Mouse (Mus musculus) heart, adult 2 months (tissue): ENCODE results near the gene Rtf1.
"Not testable (repeated sequence)": the region's sequence is repeated elsewhere in the genome, so short reads cannot be mapped to it uniquely, and the experiment has no call there.

ENCODE experiments used
- CTCF ChIP-seq: fragments of 200-600 bp; IDR thresholded peaks from 2 replicates; pipeline ENCODE4 v1.8.1; 2022; ENCODE audit warnings: antibody characterized with exemption, mild to moderate bottlenecking, moderate library complexity
- EP300 ChIP-seq: fragments of 200-500 bp; IDR thresholded peaks from 2 replicates; pipeline ENCODE4 v1.6.1; 2011; ENCODE audit warnings: low read depth, low read length, control low read depth; ENCODE audit not compliant: insufficient read depth
- POLR2A ChIP-seq: fragments of 200-500 bp; IDR thresholded peaks from 2 replicates; pipeline ENCODE4 v1.6.1; 2011; ENCODE audit warnings: mild to moderate bottlenecking, low read depth, low read length, control low read depth; ENCODE audit not compliant: insufficient read depth

DNA sequence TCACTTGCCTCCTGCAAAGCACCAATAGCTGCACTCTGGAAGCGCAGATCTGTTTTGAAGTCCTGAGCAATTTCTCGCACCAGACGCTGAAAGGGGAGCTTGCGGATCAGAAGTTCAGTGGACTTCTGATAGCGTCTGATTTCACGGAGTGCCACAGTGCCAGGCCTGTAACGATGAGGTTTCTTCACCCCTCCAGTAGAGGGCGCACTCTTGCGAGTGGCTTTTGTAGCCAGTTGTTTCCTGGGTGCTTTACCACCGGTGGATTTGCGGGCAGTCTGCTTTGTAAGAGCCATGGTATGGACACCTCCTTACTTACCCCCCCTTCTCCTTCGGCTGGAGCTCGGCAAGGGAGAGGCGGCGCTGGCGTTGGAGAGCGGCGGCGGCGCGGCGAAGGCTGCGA, 9.1 kb upstream of the Rtf1 start:
- TF ChIP-seq CTCF, result peak; percentile 18; the same call in 1 of the 2 replicates
- TF ChIP-seq EP300, POLR2A: not testable (repeated sequence)
